Mouse (Mus musculus) gastrocnemius, postnatal 14 days (tissue): ENCODE data around the gene Zfp652. TPM values are rescaled to one million over a fixed set of nuclear protein-coding genes. Genes with fewer than 3 reads are reported as not detected.

Experiments
- DNase-seq: peaks from one replicate; pipeline ENCODE4 v3.0.0; 2021; ENCODE audit warnings: mixed read lengths
- intact Hi-C: fragments of 180-260 bp; cut with DNase I; formaldehyde crosslinking; loops from one replicate; pipeline ENCODE4 v1.15.1; 2025; ENCODE audit warnings: low total_unique reads
- total RNA-seq, 2 experiments: library from RNA; stranded (reverse); gene quantifications; 2 replicates each; pipeline ENCODE4 v1.2.3; 2021

The Zfp652 gene
- total RNA-seq, 2 experiments from 2014 or later, result 42.0 to 43.1 TPM

DNA sequence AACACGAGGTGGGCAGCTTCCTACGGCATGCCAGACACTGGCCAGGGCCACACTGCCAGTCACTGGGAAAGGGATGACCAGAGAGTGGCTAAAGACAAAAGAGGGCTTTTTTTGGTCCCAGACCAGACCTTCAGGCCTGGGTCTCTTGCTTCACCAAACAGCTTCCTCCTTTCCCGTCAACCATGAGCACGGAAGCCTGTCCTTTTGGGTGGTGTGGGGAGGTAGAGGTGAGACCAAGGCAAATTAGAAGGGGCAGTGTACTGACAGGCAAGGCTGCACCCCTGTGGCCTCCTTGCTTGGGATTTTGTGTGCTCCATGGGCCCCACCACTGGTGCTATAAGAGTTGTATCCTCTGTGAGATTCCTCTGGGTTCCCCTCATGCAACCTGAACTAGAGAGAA, 126.1 kb downstream of the Zfp652 start:
- DNase-seq, result no peak
- intact Hi-C loops, result no loop called here

DNA sequence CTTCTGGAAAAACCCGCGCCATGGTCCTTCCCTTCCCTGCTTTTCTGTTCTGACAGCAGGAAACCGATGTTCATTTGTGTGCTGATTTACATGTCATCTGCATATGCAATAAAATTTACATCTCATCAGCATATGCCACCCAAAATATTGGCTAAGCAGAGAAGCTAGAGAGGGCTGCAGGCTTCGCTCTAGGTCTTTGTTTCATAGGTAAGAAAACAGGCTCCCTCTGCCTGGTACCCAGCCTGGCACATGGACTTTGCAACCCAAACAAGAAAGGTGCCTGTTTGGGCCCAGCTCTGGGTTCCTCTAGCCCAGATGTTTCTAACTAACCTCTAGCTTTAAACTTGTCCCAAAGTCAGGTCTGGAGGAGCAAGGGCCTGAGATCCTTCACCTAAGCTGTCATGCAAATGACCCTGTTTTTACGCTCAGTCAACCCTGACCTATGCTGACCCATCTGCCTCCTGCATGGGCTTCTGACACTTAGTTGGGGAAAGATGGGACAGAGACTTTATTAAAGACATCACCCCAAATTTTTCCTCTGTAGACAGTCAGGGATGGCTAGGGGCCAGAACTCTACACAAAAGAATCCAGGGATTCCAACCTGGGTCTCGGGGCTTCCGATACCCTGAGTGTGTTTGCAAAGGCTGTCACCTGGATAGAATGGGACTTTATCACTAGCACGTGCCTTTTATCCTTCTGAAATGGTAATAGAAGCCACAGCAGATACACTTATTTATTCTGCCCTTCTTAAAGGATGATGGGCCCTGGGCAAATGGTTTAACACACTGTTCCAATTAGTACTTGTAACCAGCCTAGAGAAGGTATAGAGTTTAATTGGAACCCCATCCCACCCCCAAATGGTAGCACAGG, 126.8 kb downstream of the Zfp652 start:
- no peak for DNase-seq
- intact Hi-C loops, result no loop called here

DNA sequence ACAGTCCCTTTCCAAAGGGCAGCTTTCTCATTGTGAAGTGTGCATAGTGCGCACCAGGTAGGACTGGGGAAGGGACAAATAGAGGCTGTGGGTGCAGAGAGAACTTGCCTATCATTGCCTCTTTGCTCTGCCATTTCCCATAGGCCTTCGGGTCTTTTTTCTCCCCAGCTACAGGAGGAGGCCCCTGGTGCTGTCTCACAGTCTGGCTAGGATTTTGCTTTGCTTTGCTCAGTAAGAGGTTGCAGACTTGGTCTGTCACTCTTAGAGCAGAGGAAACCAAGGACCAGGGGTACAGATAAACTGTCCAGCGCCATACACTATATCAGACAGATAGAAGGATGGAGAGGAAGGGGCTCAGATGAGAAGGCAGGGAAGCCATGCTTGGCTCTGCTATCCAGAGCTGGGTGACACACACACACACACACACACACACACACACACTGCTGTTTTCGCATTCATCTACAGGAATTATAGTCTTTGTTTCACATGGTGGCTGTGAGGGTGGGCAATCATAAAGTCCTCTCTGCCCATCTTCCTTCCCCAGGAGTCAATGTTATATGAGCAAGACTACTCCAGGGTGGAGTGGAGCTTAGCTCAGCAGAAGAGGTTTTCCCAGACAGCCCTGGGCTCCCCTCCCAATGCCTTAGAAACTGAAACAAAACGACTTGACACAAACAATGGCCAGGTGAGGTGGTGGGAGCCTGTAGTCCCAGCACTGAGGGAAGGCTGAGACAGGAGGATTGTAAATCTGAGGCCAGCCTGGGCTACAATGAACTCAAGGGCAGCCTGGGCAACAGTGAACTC, 128.4 kb downstream of the Zfp652 start:
- no peak for DNase-seq
- intact Hi-C loops, result no loop called here

DNA sequence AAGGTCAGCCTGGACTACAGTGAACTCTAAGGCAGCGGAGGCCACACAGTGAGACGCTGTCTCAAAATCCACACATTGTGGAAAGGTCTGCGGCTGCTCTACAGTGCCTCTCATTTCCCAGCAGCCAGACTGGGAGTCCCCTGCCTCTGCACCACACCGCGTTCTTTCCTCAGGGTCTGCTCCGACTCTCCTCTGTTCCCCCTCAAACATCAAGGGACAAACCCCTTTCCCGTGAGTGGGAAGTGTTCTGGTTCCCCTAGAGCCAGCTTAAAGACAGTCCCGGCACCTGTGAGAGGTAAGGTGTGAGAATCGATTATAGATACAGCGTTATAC, 129.0 kb downstream of the Zfp652 start:
- intact Hi-C loops, result no loop called here
- DNase-seq, result no peak

- DNase-seq, result peak; percentile 52
These were observed 129.7 kb downstream of the Zfp652 start, which contains the start of gene Abi3 for GRCm38 (mm10) chr11:95842074-95842681. Abi3 (minus strand) TSS chr11:95842476.

DNA sequence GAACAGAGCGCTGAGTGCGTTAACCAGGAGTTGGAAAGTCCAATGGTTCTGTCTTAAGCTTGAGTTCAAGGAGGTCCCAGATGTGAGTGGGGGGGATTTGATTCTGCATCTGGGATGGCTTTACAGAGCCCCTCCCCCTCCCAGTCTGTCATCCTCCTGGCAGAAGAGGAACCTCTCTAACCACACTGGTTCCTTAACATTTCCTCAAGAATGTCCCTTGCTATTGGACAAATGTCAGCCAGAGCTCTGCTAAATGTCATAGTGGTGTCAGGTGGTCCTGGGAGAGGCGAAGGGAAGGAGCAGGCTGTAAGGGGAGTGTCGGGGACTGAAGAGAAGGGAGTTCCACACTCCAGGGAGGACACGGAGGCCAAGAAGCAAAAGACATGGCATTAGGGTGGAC, 130.5 kb downstream of the Zfp652 start:
- no peak for DNase-seq
- intact Hi-C loops, result no loop called here

More at GRCm38 (mm10) chr11:95842074-95842681, 129.7 kb downstream of the Zfp652 start, which contains the start of gene Abi3:
- intact Hi-C loops, result no loop called here

- intact Hi-C loops, result no loop called here
- DNase-seq, result no peak
These were observed 131.0 kb downstream of the Zfp652 start for GRCm38 (mm10) chr11:95843421-95843950.

- intact Hi-C loops, result no loop called here
- no peak for DNase-seq
These were observed 132.5 kb downstream of the Zfp652 start for GRCm38 (mm10) chr11:95844935-95845334.

- intact Hi-C loops, result no loop called here
- no peak for DNase-seq
These were observed 138.4 kb downstream of the Zfp652 start for GRCm38 (mm10) chr11:95850898-95851297.

DNA sequence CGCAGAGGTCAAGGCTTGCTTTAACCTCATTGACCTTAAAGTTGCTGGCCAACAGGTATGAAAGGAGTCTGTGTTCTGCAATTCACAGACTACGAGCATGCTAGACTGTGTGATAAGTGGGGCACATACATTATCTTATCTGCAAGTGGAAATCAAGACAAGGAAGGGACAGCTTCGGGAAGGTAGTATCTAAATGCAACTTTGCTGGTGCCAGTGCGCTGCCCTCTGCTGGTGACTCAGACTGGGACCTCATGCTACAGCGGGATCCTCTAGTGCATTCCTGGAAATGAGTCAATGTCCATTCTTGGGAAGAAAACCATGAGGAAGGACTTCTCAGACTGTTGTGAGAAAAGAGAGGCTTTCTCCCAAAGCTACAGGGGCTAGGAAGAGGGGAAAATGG, 141.2 kb downstream of the Zfp652 start:
- intact Hi-C loops, result loop anchor here (2.0 kb wide), 1 partner anchor 25 kb away; no protein-coding TSS in a partner anchor
- DNase-seq, result peak; percentile 71

GRCm38 (mm10) chr11:95857306-95857705, 144.8 kb downstream of the Zfp652 start:
- DNase-seq, result no peak
- intact Hi-C loops, result no loop called here

DNA sequence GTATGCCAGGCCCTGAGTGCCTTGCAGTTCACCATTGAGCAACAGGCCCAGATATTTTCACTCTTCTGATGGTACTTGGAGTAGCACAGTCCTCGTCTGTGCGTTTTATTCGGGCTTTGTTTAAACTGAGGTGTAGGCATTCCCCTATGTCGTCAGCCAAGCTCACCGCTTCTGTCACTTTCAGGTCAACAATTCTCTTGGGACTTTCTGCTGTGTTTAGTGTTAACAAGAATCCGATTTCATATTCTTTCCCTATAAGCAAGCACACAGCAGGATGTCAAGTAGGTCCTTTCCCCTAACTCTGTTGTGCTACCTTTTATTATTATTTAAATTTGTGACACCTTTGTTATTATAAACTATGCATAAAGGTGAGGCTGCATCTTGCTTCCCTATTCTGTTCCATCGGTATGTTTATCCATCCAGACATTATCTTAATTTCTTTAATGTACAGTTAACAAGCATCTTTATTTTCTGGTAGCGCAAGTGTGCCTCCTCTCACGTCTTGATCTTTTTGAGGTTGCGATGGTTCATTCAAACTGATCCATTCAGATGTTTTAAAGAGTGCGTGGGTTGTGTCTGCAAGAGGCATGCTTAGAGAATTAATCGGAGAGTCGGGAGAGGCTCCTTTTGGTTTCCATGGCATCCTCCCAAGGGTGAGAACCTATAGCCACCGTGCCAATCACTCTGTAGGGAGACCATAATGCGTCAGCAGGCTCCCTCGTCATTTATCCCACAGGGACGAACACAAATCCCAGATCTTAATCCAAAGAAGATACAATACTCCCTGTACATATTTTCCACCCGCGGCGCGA, 145.4 kb downstream of the Zfp652 start:
- no peak for DNase-seq
- intact Hi-C loops, result no loop called here

DNA sequence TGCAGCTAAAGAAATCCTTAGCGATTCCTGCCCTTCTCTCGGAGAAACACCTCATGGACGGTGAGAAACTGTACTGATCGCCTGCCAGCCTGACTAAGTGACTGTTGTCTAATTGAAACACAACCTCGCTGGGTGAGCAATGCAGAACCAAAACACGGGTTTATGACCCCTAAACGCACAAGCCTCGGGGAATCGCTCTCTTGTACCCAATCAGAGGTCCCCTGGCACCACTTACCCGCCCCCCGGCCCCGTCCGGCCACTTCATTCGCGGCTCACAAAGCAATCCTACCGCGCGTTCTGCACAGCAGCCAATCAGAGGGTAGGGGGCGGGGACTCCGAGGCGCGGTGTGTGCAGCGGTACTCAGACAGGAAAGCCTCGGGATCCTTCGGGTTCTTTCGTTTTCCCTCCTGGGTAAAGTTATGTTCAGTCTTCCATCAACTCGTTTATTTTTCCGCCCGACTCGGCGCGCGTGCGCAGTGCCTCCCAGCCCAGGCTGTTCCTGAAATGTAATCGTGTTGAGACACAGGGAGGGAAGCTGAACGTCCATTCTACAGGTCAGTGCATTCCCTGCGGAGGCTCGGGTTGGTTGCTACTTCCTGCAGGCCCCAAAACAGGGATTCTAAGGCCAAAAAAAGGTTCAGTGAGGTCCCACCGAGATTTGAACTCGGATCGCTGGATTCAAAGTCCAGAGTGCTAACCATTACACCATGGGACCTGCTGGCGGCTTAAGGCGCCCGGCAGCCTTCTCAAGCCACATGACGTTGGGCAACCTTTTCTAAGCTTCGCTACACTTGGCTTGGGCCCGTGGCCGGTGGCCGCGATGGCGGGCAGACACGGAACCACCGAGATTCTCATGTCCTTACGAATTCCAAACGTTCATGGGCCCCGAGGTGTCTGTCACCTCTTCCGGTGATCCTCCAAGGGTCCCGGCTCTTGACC, 146.3 kb downstream of the Zfp652 start:
- DNase-seq, result peak; percentile 98
- intact Hi-C loops, result no loop called here

DNA sequence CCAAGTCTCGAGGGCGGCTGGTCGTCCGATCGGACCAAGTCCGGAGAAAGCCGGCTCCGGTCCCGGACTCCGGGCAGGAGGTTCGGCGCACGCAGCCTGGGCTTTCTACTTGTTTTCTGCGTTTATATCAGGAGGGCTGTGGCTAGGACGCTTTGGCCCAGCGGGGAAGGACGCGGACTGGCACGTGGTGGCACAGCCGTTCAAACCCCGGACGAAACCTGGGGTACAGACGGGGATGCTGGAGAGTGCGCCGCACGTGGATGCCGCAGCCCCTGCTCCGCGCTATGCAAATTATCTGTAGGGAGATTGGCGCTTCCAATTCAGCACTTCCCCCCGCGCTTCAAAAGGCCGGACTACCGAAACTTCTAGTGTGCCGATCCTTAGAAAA, 147.0 kb downstream of the Zfp652 start:
- no peak for DNase-seq
- intact Hi-C loops, result no loop called here

DNA sequence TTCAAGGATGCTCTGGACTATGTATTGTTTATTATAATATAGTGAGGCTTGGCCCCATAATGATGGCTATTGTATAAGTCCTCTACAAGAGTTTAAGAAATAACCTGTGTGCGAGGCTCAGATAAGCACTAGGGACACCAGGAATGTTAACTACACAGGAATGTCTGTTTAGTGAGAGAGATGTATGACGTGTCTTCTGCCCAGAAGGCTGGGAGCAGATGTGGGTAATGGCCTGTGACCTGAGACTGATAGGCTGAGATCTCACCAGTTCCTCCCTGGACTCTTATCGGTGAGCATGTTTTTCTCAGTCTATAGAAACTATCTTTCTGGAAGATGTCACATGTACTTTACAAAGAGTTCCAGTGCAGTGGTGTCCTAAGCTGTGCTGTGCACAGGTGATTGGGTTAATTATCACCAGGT, 147.6 kb downstream of the Zfp652 start:
- no peak for DNase-seq
- intact Hi-C loops, result no loop called here

DNA sequence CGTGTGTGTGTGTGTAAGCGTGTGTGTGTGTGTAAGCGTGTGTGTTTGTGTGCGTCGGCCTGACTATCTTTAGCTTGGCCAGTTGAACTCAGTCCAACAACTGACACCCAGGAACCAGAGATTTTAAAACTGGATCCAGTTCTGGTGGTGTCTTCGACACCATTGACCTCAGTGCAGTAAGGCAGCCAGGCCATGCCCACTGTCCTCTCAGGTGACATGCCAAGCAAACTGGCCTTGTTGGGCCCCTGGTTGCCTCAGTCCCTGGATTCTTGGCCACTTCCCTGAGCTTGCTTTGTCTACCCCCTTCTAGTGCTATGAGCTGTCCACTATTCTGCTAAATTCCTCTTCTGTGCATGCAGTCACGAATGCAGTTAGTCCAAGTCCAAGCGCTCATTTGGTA, 148.9 kb downstream of the Zfp652 start:
- no peak for DNase-seq
- intact Hi-C loops, result no loop called here

- DNase-seq, result no peak
- intact Hi-C loops, result no loop called here
These were observed 157.0 kb downstream of the Zfp652 start for GRCm38 (mm10) chr11:95869442-95869841.

DNA sequence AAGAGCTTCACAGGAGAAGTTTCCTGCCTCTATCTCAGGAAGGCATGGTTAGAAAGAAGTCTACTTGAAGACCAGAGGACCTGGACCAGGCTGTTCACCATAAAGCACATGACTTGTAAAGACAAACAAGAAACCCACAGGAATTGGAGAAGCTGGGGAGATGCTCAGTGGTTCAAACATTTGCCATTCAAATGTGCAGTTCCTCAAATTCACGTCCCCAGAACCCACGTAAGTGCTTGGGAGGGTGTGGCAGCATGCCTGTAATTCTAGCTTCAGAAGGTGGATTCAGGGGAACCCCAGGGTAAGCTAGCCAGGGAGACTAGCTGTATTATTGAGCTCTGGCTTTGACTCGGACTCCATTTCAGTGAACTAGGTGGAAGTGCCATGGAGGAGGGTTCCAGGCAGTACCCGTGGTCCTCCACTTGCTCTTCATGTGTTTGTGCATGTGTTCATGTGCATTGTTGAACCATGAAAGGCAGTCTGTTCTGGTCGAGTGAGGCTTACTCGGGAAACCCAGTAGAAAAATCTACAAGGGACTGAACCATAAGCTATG, 157.5 kb downstream of the Zfp652 start:
- no peak for DNase-seq
- intact Hi-C loops, result no loop called here
